Mouse (Mus musculus) ES-Bruce4 (cell line): ENCODE results near the gene Gnb2.

Source experiments
- CTCF ChIP-seq: IDR thresholded peaks from one replicate; pipeline ENCODE4 v1.8.1; 2011; ENCODE audit warnings: low read depth, low read length
- POLR2A ChIP-seq: IDR thresholded peaks from one replicate; pipeline ENCODE4 v1.8.1; 2011; ENCODE audit warnings: low read length; ENCODE audit not compliant: insufficient read depth

DNA sequence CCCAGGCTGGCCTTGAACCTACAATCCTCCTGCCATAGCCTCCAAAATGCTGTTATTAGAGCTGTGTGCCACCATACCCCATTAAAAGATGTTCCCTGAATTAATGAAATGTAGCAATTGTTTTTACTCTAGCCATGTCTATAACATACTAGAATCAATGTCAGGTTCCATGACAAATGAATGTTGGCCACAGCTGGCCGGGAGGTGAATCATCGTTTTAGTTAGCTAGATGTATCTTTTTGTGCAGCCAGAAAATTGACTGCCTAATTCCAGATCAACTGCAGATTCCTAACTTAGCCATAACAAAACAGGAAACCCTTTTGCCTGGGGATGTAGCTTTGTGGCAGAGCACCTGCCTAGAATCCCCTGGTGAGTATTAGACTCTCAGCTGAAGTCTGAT lies 16.5 kb upstream of the Gnb2 start:
- TF ChIP-seq POLR2A (no peak), CTCF (no peak)
